Mouse (Mus musculus): Measurements from ENCODE around the gene Meis3.

The Meis3 gene

DNA sequence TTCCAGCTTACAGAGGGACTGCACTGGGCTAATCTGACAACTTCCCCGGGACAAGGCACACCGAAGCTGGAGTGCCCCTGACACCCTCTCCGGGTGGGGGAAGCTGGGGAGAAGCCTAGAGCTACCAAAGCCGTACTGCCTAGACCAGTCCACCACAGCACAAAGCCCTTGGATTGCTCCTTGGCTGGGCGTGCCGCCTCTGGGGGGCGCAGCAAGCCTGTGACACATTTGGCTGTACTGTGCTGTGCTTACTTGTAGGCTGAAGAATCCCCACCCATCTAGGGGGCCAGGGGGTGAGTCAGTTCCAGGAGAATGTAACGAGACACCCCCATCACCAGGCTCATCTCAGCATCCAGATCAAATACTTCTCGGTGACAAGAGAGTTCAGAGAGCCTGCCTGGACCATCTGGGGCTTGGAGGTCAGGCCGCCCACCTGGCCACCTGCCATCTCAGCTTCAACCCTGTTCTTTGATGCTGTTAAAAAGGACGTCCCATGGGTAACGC, 36.0 kb downstream of the Meis3 start:
- DNase-seq (ENCODE audit: low read depth, low spot score) = no peak

DNA sequence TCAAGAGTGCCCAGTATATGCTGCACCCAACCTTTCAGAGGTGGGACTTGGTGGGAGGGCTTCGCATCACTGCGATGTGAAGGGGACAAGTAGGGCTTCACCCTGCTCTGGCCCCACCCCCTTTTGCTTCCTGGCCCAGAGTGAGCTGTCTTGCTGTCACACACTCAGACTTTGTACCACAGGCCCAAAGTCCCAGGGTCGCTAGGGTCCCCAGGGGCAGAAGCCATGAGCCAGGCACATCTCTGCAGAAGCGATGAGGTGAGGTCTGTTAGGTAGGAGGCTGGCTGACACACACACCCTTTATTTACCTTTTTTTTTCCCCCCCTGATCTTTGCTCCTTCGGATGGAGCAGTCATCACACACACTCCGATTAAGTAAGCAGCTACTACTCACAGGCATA, 38.3 kb downstream of the Meis3 start:
- no peak for DNase-seq (ENCODE audit: low read depth, low spot score)

DNA sequence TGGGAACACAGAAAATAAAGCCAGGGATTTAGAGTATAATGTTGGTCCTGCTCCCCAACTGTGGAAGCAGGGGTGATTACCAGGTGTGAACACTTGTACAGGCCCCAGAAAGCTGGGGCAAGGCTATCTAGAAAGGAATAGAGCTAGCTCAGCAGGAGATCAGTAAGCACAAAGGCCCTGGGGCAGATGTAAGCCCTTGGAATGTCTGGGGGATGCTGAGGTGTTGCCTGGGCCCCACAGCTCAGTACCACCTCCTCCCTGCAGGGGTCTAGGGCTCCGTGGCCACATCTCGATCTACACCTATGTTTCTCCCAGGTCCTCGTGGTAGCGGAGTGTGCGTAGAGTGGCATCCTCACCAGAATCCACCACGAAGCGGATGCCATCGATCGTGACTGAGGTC, 39.1 kb downstream of the Meis3 start:
- DNase-seq (ENCODE audit: low read depth, low spot score) = no peak

DNA sequence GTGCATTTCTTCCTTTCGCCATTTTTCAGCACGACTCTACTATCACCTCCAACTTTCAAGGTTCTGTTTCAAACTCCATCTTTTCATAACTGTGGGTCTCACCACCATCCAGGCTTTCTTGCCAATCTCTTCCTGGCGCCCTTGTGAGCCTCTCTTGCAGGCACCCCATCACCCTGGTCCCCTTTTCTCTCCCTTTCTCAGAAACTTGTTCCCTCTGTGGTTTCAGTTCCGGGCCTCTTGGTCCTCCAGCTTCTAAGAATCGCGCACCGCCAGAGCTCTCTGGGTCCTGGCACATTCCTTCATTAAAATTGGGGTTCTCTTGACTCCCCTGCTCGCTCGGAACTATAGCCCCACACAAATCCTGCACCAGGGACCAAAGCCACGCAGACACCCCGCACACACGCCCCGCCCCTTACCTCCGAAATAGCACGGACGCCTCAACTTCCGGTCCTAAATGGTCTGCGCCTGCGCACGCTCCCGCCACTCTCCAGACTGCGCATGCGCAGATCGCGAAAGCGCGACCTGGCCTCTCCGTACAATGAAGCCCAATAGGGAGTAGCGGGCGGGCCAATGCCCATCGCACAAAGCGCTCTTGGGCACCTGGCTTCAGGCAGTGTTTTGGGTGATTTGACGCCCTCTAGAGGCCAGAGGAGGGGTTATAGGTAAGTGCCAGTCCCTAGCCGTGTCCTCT, 46.8 kb downstream of the Meis3 start, which contains the start of gene Dhx34:
Gene Dhx34, minus strand, starts transcription at position 456 of the 691 bp plus-strand sequence.
- peak; percentile 94 for DNase-seq (ENCODE audit: low read depth, low spot score)

DNA sequence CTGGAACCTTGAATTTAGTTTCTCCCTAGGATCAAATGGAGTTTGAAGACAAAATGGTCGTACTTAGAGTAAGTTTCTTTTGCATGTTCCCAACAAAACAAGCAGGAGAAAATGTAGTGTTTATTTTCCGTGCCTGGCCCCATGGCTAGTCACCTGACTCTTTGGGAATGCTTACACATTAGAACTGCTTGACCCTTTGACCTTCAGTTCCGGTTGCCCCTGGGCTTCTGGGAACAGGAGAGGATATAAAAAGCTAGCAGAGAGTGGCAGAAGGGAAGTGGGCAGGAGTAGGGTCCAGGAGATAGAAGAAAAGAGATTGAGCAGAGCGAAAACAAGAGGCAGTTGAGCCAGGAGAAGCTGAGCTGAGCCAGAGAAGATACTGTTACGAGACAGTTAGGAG, 55.0 kb downstream of the Meis3 start:
- DNase-seq (ENCODE audit: low read depth, low spot score) = no peak
